Mouse (Mus musculus) small intestine, adult 2 months (tissue): ENCODE data around the gene Erg28.

Source experiments
- CTCF ChIP-seq: fragments of 200-500 bp; IDR thresholded peaks from 2 replicates; pipeline ENCODE4 v1.5.1; 2012; ENCODE audit warnings: low read depth, mild to moderate bottlenecking, control low read depth, inconsistent platforms, low read length, moderate library complexity, mixed read lengths; ENCODE audit not compliant: insufficient replicate concordance, insufficient read length; ENCODE audit errors: extremely low read depth
- POLR2A ChIP-seq: fragments of 200-500 bp; IDR thresholded peaks from 2 replicates; pipeline ENCODE4 v1.6.1; 2012; ENCODE audit warnings: low read depth, mild to moderate bottlenecking, control low read depth, inconsistent platforms, low read length, moderate library complexity

GRCm38 (mm10) chr12:85771356-85771755 lies 53.0 kb downstream of the Erg28 start:
- no peak for TF ChIP-seq CTCF
- TF ChIP-seq POLR2A: no peak
